Comparison of ENCODE assay signal across 20 mouse cellular contexts in the genomic region with DNA sequence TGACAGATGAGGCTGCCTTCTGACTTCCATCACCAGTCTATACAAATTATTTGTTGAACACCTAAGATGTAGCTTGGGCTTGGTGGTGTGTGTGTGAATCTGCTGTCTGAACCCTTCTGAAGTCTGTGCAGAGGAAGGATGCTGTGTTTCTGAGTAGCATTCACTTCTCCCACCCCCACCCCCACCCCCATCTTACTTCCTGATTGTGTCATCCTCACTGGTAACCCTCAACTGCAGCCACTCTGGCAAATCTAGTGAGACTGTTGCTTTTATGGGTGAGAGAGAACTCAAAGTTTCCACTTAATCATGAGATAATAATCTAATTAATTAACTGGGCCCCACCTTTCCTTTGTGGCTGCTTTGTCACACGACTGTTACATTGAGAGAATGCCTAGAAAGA.
"Had no signal": no experiment of that assay in that cellular context is flagged by ENCODE, and none has a peak within 500 bp of the region (broad histone marks: within the 10 kb centered on the region; RNA-seq: fewer than 3 reads in every experiment).

No protein-coding gene starts in this region.

- DNase-seq: lung, adult 18-20 months; lung, embryonic 14.5 days; lung, postnatal 14 days; lung, postnatal 36 days; midbrain, embryonic 14.5 days; retina, postnatal 1 day; right cerebral cortex, adult 18-20 months; right cerebral cortex, postnatal 25 days; thymus, adult 2 months; thymus, postnatal 14 days; thymus, postnatal 36 days had no signal

- ATAC-seq: midbrain, embryonic 16.5 days had no signal

- H3K9ac ChIP-seq: lung, embryonic 14.5 days; midbrain, embryonic 12.5 days; neural tube, embryonic 13.5 days; neural tube, embryonic 15.5 days; stomach, embryonic 15.5 days had no signal

- H3K4me1 ChIP-seq: midbrain, embryonic 10.5 days; midbrain, embryonic 12.5 days; neural tube, embryonic 15.5 days had no signal

- H3K4me2 ChIP-seq: lung, embryonic 14.5 days; midbrain, embryonic 12.5 days; neural tube, embryonic 13.5 days; neural tube, embryonic 15.5 days; stomach, embryonic 15.5 days had no signal

- H3K27me3 ChIP-seq: stomach, embryonic 15.5 days had no signal

- H3K36me3 ChIP-seq: midbrain, embryonic 10.5 days; midbrain, embryonic 12.5 days; neural tube, embryonic 13.5 days; neural tube, embryonic 15.5 days; stomach, embryonic 15.5 days had no signal

- H3K4me3 ChIP-seq: midbrain, embryonic 10.5 days; midbrain, embryonic 12.5 days; myocyte; neural tube, embryonic 13.5 days; neural tube, embryonic 15.5 days; stomach, embryonic 15.5 days had no signal

- H3K9me3 ChIP-seq: midbrain, embryonic 10.5 days; midbrain, embryonic 12.5 days; neural tube, embryonic 13.5 days; neural tube, embryonic 15.5 days; stomach, embryonic 15.5 days had no signal

- H3K27ac ChIP-seq: macrophage; midbrain, embryonic 10.5 days; midbrain, embryonic 12.5 days; neural tube, embryonic 13.5 days; neural tube, embryonic 15.5 days; stomach, embryonic 15.5 days; stomach, postnatal 0 days had no signal
